Mouse (Mus musculus) neural tube, embryonic 11.5 days (tissue): ENCODE data around the gene Zmynd11. TPM values are rescaled to one million over a fixed set of nuclear protein-coding genes. Genes with fewer than 3 reads are reported as not detected.

Experiments
- ATAC-seq: fragments of 200-750 bp; cut with Nextera tagmentation; 2 replicates; pipeline ENCODE4 v1.8.0; 2017; ENCODE audit warnings: moderate number of reproducible peaks, mild to moderate bottlenecking, moderate TSS enrichment, moderate library complexity; ENCODE audit not compliant: insufficient read depth, low FRiP score, low TSS enrichment
- DNase-seq: peaks from one replicate; pipeline ENCODE4 v3.0.0-alpha.2; 2015; ENCODE audit warnings: low spot score
- H3K27ac ChIP-seq: fragments of 300-500 bp; sonication (generic); 2 replicates; pipeline ENCODE4 v1.5.1; 2014; ENCODE audit warnings: low read depth, mild to moderate bottlenecking, low read length
- H3K27me3 ChIP-seq: fragments of 300-500 bp; sonication (generic); 2 replicates; pipeline ENCODE4 v1.6.1; 2014; ENCODE audit warnings: mild to moderate bottlenecking, low read length, mixed read lengths; ENCODE audit not compliant: control insufficient read depth, insufficient read depth
- H3K36me3 ChIP-seq: fragments of 300-500 bp; sonication (generic); 2 replicates; pipeline ENCODE4 v1.6.1; 2014; ENCODE audit warnings: mild to moderate bottlenecking, low read length, moderate library complexity, mixed read lengths; ENCODE audit not compliant: control insufficient read depth, insufficient read depth
- H3K4me1 ChIP-seq: fragments of 300-500 bp; sonication (generic); 2 replicates; pipeline ENCODE4 v1.6.1; 2014; ENCODE audit warnings: low read length, mixed read lengths; ENCODE audit not compliant: control insufficient read depth, insufficient read depth
- H3K4me2 ChIP-seq: fragments of 300-500 bp; sonication (generic); 2 replicates; pipeline ENCODE4 v1.6.1; 2014; ENCODE audit warnings: low read depth, mild to moderate bottlenecking, moderate library complexity
- H3K4me3 ChIP-seq: fragments of 300-500 bp; sonication (generic); 2 replicates; pipeline ENCODE4 v1.5.1; 2014; ENCODE audit warnings: low read depth, low read length
- H3K9ac ChIP-seq: fragments of 300-500 bp; sonication (generic); 2 replicates; pipeline ENCODE4 v1.6.1; 2014; ENCODE audit warnings: mild to moderate bottlenecking, low read length
- H3K9me3 ChIP-seq: fragments of 300-500 bp; sonication (generic); 2 replicates; pipeline ENCODE4 v1.6.1; 2016; ENCODE audit warnings: low read length; ENCODE audit not compliant: control insufficient read depth
- WGBS: fragments of 180-500 bp; shearing (Covaris S2); extraction: QIAGEN DNeasy Blood & Tissue Kit; methylation state at CpG from one replicate; pipeline ENCODE4 v1.1.7; 2014; 5-methylcytosine and 5-hydroxymethylcytosine counted together
- polyA plus RNA-seq: library from polyadenylated mRNA; unstranded; fragments of >200 nt; fragmentation: Nextera tagmentation; extraction: Ambion mirVana; gene quantifications from 2 replicates; pipeline ENCODE4 v1.2.1, GENCODE M21; 2014

Zmynd11 gene
- polyA plus RNA-seq, 1 experiment from 2014 or later, result 109 TPM

DNA sequence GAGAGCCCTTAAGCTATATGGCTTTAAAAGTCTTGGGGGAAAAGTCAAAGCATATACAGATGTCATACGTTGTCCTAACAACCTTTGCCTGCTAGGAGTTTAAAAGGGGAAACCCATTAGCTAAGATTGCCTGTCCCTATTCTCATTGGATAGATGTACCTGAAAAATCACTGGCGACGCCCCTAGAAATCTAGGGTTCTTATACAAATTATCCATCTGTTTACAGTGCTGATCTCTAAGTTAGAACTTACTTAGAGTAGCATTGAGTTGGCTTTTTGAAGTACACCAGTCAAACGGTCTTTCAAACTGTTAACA, 364 bp upstream of the Zmynd11 start:
- peak overlapping the region; percentile 82 for H3K4me2 ChIP-seq

DNA sequence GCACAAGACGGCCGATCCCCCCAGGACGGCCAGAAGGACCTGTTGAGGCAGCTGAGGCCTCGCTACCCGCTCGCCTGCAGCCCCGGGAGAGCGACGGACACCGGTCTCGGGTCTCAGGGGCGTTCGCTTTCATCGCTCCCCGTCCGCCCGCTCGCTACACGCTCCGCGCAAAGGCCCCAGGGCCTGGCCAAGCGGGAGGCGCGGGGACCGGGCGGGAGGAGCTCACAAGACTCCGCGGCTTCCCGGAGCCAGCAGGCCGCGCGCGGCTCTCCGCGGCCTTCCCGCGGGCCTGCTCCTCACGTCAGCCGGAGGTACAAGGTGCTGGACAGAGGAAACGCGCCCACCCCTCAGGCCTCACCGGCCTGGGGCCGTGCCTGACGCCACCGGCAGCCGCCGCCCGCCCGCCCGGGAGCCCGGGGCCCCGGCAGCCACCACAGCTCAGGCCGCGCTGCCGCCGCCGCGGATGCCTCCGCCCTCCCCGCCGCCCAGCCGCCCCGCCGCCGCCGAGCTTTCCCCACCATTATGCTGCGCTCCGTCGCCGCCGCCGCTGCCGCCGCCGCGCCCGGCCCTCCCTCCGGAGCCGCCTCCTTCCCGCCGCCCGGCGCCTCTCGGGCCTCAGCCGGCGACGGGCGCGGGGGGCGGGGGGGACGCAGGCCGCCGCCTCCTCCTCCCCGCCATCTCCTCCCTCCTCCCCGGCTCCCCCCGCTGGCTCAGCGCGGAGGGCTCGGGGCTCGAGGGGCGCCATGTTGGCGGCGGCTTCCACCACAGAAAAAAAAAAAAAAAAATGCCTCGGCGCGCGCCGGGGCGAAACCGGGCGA, 1.1 kb downstream of the Zmynd11 start:
- H3K27ac ChIP-seq, result peak overlapping the region; percentile 99
- no peaks in the 10 kb centered on the region for H3K36me3 ChIP-seq
- peak overlapping the region; percentile 82 for H3K4me2 ChIP-seq
- WGBS, result under 1% methylated on average over 49 of the region's 111 CpGs
- peaks cover 29% of the 10 kb centered on the region for H3K4me1 ChIP-seq
- H3K9me3 ChIP-seq, result no peaks in the 10 kb centered on the region
- DNase-seq (peak; percentile 78), ATAC-seq (peak; percentile 48)
- peak overlapping the region; percentile 93 for H3K4me3 ChIP-seq
- peak overlapping the region; percentile 100 for H3K9ac ChIP-seq
- H3K27me3 ChIP-seq, result no peaks in the 10 kb centered on the region

More for the DNA sequence above, 364 bp upstream of the Zmynd11 start:
- 5% methylated on average over 4 of the region's 4 CpGs for WGBS
- Histone ChIP-seq H3K9me3 (no peaks in the 10 kb centered on the region), H3K27ac (no peak overlapping the region), H3K27me3 (no peaks in the 10 kb centered on the region), H3K4me1 (peaks cover 23% of the 10 kb centered on the region), H3K9ac (peak overlapping the region; percentile 100), H3K36me3 (no peaks in the 10 kb centered on the region), H3K4me3 (peak overlapping the region; percentile 93)
- no peak for DNase-seq
- ATAC-seq, result no peak

DNA sequence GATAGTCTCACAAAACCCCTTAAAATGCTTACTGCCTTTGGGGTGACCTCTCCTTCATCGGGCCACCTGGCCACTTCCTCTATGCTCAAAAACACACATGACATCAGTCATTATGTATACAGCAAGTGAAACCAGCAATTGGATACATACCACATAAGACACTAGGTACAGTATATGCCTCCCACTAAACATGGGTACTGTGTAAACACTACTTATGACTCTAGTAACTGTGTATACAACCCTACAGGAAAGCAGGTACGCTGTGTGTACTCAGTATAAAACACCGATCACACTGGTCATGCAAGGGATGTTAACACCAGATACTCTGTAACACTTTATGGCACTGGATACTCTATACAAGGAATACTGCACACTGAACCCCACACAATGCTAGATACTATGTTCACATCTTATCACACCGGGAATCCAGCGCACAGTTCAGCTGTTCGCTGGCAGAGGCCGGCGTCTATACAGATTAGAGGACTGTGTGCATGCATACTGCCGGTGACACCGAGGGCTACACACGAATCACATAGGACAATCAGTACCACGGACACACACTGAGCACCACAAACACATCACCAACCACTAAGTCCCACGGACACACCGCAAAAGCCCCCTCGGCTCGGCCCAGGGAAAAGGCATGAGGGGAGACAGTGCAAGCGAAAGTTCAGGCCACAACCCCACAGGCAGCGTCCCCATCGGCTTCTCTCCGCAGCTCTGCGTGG, 1.9 kb downstream of the Zmynd11 start:
- Histone ChIP-seq H3K9ac (peak overlapping the region; percentile 100), H3K27me3 (no peaks in the 10 kb centered on the region), H3K9me3 (no peaks in the 10 kb centered on the region), H3K4me3 (peak overlapping the region; percentile 93), H3K4me2 (peak overlapping the region; percentile 82), H3K36me3 (no peaks in the 10 kb centered on the region), H3K4me1 (peaks cover 34% of the 10 kb centered on the region), H3K27ac (peak overlapping the region; percentile 99)
- 3% methylated on average over 21 of the region's 21 CpGs for WGBS
- no peak for DNase-seq
- peak; percentile 24 for ATAC-seq

DNA sequence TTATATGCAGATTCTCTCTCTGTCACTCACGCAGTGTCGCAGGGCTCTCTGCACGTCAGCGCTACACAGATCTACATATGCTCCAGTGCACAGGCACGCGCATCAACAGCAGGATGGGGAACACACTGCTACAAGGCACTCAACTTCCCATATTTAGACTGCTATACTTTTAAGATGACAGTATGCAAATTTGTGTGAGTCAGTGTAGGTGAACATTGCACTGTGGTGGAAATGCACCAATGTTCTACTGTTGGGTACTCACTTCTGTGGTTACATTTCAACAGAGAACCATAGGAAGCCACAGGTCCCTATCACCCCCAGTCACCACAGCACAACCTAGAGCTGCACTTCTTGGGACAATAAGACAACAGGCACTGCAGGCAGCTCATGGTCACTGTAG, 5.1 kb downstream of the Zmynd11 start:
- H3K4me1 ChIP-seq, result peaks cover 31% of the 10 kb centered on the region
- no peaks in the 10 kb centered on the region for H3K36me3 ChIP-seq
- WGBS, result 51% methylated on average over 6 of the region's 6 CpGs
- H3K9me3 ChIP-seq, result no peaks in the 10 kb centered on the region
- H3K27ac ChIP-seq, result no peak overlapping the region
- no peak overlapping the region for H3K9ac ChIP-seq
- H3K4me2 ChIP-seq, result no peak overlapping the region
- ATAC-seq, result no peak
- H3K27me3 ChIP-seq, result no peaks in the 10 kb centered on the region
- H3K4me3 ChIP-seq, result no peak overlapping the region
- DNase-seq, result no peak

DNA sequence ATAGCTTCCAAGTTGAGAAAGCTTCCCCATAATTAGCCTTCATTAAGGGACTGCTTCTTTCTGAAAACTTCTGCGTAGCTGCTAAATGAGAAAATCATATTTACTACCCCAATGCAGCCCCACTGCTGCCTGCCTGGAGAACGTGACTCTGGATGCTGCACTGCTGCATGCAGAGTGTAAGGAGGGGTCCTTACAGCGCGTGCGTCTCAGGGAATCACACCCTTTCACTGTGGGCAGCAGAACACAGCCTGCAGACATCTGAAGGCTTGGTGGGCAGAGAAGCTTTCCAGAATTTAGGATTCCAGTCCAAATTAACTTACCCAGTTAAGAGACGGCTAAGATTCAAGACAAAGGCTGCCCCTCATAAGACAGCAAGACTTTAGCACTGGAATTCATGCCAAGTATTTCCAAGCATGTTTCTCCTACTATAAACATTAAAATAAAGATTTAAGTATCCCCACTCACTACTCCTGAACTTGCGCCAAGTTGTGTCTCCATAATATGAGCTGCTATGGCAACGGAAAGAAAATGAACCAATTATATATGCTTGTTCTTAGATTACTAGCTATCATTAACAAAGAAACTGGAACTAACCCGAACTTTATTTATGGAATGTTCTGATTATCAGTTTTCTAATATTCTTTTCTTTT, 7.2 kb downstream of the Zmynd11 start:
- no peak overlapping the region for H3K4me3 ChIP-seq
- H3K4me2 ChIP-seq, result no peak overlapping the region
- ATAC-seq (no peak), DNase-seq (no peak)
- no peak overlapping the region for H3K9ac ChIP-seq
- H3K4me1 ChIP-seq, result peaks cover 29% of the 10 kb centered on the region
- H3K9me3 ChIP-seq, result no peaks in the 10 kb centered on the region
- no peaks in the 10 kb centered on the region for H3K36me3 ChIP-seq
- no peaks in the 10 kb centered on the region for H3K27me3 ChIP-seq
- WGBS, result 64% methylated on average over 9 of the region's 9 CpGs
- H3K27ac ChIP-seq, result no peak overlapping the region

DNA sequence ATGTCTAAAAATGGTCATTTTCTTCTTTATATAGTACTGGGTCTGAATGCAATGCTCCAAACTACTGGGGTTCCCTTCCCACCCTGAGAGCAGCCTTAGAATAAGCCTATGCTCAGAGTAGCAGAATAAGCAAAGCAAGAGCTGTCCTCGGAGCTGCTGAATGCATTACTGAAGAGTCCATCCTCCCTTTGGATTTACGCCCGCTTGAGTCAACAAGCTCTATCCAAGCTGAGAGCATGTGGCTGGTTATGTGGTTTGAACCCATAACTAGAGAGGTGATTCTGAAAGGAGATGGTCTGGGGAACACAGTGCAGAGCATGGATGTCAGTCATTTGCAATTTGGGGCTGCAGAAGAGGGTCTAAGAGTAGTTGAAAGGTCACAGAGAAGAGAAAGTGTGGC, 11.4 kb downstream of the Zmynd11 start:
- H3K4me3 ChIP-seq, result no peak overlapping the region
- H3K9me3 ChIP-seq, result no peaks in the 10 kb centered on the region
- no peaks in the 10 kb centered on the region for H3K36me3 ChIP-seq
- no peak for ATAC-seq
- WGBS, result 43% methylated on average over 3 of the region's 3 CpGs
- H3K27me3 ChIP-seq, result no peaks in the 10 kb centered on the region
- peaks cover 12% of the 10 kb centered on the region for H3K4me1 ChIP-seq
- H3K27ac ChIP-seq, result no peak overlapping the region
- H3K4me2 ChIP-seq, result no peak overlapping the region
- H3K9ac ChIP-seq, result no peak overlapping the region
- no peak for DNase-seq

DNA sequence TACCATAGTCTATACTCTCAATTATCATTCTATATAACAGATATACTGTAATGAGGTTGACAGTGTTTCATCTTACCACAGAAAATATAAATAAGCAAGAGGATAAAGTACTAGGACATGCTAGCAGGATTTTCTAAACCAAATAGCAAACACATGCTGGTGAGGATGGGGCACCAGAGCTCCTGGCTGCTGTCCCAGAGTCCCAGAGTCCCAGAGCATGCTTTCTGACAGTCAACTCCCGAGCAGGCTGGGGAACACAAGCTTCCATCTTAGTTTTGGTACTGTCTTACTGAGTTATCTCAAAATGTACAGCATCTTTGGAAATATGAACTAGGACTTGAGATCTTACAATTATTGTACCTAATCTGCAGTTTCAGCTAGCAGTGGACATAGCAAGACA, 14.8 kb downstream of the Zmynd11 start:
- no peak overlapping the region for H3K4me2 ChIP-seq
- no peak overlapping the region for H3K27ac ChIP-seq
- ATAC-seq (no peak), DNase-seq (no peak)
- H3K27me3 ChIP-seq, result no peaks in the 10 kb centered on the region
- no peak overlapping the region for H3K4me3 ChIP-seq
- H3K4me1 ChIP-seq, result 0 out of 2 replicates have a peak, but pooled peaks cover 2% of the 10 kb centered on the region
- no peaks in the 10 kb centered on the region for H3K36me3 ChIP-seq
- 67% methylated on average over 1 of the region's 1 CpGs for WGBS
- H3K9ac ChIP-seq, result no peak overlapping the region
- H3K9me3 ChIP-seq, result no peaks in the 10 kb centered on the region

DNA sequence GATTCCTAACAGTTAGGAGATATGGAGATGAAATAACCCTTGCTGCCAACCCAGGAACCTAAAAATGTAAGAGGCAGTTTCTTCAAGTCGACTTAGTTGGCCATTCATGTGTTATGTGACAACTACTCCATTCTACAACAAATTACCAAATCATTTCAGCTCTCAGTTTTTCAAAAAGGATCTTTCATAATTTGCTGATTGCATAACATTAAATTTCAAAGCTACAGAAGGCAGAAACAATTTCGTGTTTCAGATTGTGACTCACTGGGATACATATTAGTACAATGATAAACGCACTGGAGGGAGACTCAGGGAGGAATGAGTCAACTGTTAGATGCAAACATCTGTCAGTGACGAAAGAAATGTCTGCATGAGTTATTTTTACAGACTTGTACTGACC, 15.3 kb downstream of the Zmynd11 start:
- Histone ChIP-seq H3K27me3 (no peaks in the 10 kb centered on the region), H3K4me1 (0 out of 2 replicates have a peak, but pooled peaks cover 2% of the 10 kb centered on the region), H3K27ac (no peak overlapping the region), H3K4me2 (no peak overlapping the region), H3K36me3 (no peaks in the 10 kb centered on the region), H3K9me3 (no peaks in the 10 kb centered on the region), H3K9ac (no peak overlapping the region), H3K4me3 (no peak overlapping the region)
- 89% methylated on average over 4 of the region's 4 CpGs for WGBS
- ATAC-seq, result no peak
- DNase-seq, result no peak
